Mouse (Mus musculus): ENCODE measurements around the gene Epb41l5.
A peak's percentile ranks its signal among the peaks of the same experiment; 100 is the strongest.

Epb41l5 gene

GRCm38 (mm10) chr1:119497346-119498004 lies 151.3 kb downstream of the Epb41l5 start:
- DNase-seq = no peak

GRCm38 (mm10) chr1:119495396-119495775 lies 153.4 kb downstream of the Epb41l5 start:
- DNase-seq = peak; percentile 60
